Mouse (Mus musculus) induced T-regulatory cell, adult 2 months (primary cell): ENCODE results near the gene Gm4312.
"Not testable (repeated sequence)": the region's sequence is repeated elsewhere in the genome, so short reads cannot be mapped to it uniquely, and the experiment has no call there.

Source experiments
- DNase-seq: peaks from one replicate; pipeline ENCODE4 v3.0.0-alpha.2; 2012; ENCODE audit warnings: low read depth

Gm4312 gene

DNA sequence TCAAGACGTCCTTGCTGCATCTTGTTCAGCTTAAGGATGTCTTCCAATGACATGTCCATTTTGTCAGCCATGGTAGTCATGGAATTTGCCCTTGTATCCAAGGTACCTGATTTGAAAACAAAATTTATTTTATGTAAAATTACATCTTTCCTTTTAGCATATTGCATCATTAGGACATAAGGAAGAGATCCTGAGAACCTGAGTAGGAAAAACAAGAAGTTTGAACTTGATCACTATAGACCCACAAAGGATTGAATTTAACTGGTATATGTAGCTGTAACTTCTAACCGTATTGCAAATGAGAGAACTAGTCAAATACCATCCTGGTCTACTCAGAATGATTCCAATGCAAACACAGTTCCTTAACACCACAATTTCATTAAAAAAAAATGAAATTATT, at the start of gene Gm4312:
Gene Gm4312, minus strand, starts transcription at position 101 of the 400 bp plus-strand sequence.
- DNase-seq, result not testable (repeated sequence)

DNA sequence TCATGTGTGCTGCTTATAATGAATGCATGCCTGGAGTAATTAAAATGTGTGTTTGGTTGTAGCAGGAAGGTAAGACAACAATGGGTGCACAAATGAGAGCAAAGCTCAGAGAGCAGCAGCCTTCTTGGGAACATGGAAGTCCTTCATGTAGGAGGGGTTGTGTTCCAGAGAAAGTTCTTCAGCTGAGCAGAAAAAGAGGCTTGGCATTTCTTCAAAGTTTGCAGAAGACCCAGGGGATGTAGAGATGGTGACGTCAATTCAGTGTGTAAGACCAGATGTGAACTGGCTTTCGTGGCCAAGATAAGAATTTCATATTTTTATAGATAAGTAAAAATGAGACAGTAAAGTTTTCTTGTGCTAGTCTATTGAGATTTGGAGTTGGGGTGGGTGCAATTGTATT, 45.2 kb upstream of the Gm4312 start:
- DNase-seq, result no peak

DNA sequence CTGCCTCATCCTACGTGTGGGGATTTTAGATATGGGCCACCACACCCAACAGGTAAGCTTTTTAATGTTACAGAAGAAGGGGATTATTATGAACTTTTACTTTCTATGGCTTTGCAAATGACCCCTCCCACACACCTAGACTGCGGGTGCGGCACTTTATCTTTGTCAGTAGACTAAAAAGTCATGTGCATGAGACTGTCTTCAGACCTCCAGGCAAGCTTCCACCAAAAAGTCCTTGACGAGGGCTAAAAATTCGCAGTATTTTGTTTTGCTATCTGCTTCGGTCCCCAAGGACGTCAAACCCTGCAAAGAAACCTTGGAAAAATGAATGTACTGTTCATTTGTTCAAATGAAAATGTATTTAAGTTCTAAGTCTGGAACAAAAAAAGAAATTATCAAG, 33.2 kb upstream of the Gm4312 start:
- DNase-seq, result no peak

DNA sequence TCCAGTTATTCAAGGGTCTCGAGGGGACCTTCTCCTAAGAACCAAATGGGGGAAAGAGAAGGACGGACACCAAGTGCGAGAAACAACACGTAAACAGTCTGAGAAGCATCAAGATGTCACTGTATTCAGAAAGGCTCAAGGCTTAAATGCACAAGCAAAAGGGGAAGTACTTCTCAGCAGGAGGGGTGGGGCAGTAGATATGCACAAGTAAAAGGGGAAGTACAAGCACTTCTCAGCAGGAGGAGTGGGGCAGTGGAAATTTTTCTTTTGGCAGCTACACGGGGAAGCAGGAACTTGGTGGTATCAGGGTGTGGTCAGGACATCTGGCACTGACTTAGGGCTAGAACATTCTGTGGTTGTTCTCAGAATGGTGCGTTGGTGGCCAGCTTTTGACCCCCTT, 19.9 kb upstream of the Gm4312 start:
- not testable (repeated sequence) for DNase-seq

DNA sequence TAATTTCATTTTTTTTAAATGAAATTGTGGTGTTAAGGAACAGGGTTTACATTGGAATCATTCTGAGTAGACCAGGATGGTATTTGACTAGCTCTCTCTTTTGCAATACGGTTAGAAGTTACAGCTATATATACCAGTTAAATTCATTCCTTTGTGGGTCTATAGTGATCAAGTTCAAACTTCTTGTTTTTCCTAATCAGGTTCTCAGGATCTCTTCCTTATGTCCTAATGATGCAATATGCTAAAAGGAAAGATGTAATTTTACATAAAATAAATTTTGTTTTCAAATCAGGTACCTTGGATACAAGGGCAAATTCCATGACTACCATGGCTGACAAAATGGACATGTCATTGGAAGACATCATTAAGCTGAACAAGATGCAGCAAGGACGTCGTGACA, 21.3 kb downstream of the Gm4312 start, which contains the start of gene Gm4307:
Gene Gm4307, plus strand, starts transcription at position 301 of the 400 bp plus-strand sequence.
- DNase-seq, result not testable (repeated sequence)

DNA sequence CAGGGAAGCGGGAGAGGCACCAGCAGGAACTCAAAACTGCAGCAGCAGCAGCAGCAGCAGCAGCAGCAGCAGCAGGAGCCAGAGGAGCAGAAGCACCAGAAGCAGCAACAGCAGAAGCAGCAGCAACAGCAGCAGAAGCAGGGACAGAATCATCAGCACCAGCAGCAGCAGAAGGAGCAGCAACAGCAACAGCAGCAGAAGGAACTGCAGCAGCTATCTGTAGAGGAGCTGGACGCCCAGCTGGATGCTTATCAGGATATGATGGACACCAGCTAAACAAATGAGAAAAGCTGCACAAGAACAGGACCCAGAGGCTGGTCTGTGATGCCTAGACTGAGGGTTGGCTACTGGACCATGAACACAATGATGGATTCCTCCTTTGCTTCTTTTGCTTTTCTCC, 25.5 kb downstream of the Gm4312 start:
- not testable (repeated sequence) for DNase-seq

DNA sequence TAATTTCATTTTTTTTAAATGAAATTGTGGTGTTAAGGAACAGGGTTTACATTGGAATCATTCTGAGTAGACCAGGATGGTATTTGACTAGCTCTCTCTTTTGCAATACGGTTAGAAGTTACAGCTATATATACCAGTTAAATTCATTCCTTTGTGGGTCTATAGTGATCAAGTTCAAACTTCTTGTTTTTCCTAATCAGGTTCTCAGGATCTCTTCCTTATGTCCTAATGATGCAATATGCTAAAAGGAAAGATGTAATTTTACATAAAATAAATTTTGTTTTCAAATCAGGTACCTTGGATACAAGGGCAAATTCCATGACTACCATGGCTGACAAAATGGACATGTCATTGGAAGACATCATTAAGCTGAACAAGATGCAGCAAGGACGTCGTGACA, 31.6 kb downstream of the Gm4312 start, which contains the start of gene Gm4305:
Gene Gm4305, plus strand, starts transcription at position 301 of the 400 bp plus-strand sequence.
- DNase-seq, result not testable (repeated sequence)

DNA sequence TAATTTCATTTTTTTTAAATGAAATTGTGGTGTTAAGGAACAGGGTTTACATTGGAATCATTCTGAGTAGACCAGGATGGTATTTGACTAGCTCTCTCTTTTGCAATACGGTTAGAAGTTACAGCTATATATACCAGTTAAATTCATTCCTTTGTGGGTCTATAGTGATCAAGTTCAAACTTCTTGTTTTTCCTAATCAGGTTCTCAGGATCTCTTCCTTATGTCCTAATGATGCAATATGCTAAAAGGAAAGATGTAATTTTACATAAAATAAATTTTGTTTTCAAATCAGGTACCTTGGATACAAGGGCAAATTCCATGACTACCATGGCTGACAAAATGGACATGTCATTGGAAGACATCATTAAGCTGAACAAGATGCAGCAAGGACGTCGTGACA, 36.7 kb downstream of the Gm4312 start, which contains the start of gene Gm4303:
Gene Gm4303, plus strand, starts transcription at position 301 of the 400 bp plus-strand sequence.
- DNase-seq, result not testable (repeated sequence)

DNA sequence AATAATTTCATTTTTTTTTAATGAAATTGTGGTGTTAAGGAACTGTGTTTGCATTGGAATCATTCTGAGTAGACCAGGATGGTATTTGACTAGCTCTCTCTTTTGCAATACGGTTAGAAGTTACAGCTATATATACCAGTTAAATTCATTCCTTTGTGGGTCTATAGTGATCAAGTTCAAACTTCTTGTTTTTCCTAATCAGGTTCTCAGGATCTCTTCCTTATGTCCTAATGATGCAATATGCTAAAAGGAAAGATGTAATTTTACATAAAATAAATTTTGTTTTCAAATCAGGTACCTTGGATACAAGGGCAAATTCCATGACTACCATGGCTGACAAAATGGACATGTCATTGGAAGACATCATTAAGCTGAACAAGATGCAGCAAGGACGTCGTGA, 41.8 kb downstream of the Gm4312 start, which contains the start of gene Gm4302:
Gene Gm4302, plus strand, starts transcription at position 301 of the 400 bp plus-strand sequence.
- not testable (repeated sequence) for DNase-seq

DNA sequence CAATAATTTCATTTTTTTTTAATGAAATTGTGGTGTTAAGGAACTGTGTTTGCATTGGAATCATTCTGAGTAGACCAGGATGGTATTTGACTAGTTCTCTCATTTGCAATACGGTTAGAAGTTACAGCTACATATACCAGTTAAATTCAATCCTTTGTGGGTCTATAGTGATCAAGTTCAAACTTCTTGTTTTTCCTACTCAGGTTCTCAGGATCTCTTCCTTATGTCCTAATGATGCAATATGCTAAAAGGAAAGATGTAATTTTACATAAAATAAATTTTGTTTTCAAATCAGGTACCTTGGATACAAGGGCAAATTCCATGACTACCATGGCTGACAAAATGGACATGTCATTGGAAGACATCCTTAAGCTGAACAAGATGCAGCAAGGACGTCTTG, 47.0 kb downstream of the Gm4312 start, which contains the start of gene Gm4301:
Gene Gm4301, plus strand, starts transcription at position 301 of the 400 bp plus-strand sequence.
- DNase-seq, result not testable (repeated sequence)
